Mouse (Mus musculus) heart, postnatal 10 days (tissue): ENCODE data around the gene Ly6g5c. TPM values are rescaled to one million over a fixed set of nuclear protein-coding genes. Genes with fewer than 3 reads are reported as not detected.
A peak's percentile ranks its signal among the peaks of the same experiment; 100 is the strongest.

ENCODE experiments used
- DNase-seq, 2 experiments: peaks; one replicate each; pipeline ENCODE4 v3.0.0; 2021
- intact Hi-C: fragments of 180-260 bp; cut with DNase I; formaldehyde crosslinking; loops from one replicate; pipeline ENCODE4 v1.15.1; 2025
- total RNA-seq, 2 experiments: library from RNA; stranded (reverse); gene quantifications; 2 replicates each; pipeline ENCODE4 v1.2.3; 2021

Ly6g5c gene
- total RNA-seq, 2 experiments from 2014 or later, result not detected

DNA sequence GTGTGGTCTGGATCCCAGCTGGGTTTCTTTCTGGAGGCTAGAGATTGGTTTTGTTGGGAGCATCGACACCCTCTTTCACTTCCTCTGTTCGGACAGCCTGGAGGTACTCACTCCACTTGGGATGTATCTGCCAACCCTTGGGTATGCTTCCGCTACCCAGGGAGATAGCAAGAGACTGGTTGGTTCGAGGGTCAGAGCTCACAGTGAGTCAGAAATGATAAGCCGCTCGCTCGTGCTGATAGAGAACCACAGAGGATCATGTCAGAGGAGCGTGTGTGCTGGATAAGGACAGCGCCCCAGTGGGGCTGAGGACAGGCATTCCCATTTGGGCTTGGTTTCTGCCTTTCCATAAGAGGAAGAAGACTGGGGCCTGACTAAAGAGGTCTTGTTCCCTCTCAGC, 28.3 kb upstream of the Ly6g5c start:
- intact Hi-C loops, result loop anchor here (2.0 kb wide), 1 partner anchor 59 kb away; no protein-coding TSS in a partner anchor
- DNase-seq, result peak in 1 of 2 experiments; percentile 31

DNA sequence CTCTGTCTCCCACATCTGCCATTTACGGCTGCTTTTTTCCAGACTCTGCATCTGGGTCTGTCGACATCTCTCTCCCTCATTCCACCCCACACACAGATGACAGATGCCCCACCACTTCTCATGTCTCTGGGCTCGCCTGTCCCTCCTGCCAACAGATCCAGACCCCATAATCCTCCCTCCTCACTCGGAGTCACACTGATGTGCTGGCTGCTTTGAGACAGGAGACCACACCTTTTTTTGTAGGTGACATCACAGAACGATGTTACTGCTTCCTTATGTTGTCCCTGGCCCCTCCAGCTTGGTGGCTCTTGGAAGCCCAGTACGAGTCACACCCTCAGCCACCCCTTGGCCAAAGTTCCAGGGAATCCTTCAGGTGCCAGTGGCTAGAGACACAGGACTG, 27.8 kb upstream of the Ly6g5c start:
- no peak for DNase-seq
- intact Hi-C loops, result no loop called here

DNA sequence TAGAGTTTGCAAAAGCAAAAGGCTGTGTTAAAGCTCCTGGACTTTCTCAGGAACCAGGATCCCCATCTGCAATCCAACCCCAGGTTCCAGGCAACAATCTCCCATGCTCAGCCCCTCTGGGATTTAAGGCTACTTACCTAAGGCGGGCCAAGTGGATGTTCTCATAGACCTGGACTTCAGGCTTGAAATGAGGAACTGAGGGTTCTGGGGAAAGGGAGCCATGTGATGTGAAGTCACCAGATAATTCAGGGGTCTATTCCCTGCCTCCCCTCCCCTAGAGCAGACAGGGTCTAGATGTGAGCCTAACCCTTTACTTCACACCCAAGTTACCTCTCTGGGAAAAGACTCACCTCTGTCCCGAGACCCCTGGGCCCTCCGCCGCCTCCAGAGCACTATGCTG, 27.4 kb upstream of the Ly6g5c start:
- intact Hi-C loops, result no loop called here
- no peak for DNase-seq

DNA sequence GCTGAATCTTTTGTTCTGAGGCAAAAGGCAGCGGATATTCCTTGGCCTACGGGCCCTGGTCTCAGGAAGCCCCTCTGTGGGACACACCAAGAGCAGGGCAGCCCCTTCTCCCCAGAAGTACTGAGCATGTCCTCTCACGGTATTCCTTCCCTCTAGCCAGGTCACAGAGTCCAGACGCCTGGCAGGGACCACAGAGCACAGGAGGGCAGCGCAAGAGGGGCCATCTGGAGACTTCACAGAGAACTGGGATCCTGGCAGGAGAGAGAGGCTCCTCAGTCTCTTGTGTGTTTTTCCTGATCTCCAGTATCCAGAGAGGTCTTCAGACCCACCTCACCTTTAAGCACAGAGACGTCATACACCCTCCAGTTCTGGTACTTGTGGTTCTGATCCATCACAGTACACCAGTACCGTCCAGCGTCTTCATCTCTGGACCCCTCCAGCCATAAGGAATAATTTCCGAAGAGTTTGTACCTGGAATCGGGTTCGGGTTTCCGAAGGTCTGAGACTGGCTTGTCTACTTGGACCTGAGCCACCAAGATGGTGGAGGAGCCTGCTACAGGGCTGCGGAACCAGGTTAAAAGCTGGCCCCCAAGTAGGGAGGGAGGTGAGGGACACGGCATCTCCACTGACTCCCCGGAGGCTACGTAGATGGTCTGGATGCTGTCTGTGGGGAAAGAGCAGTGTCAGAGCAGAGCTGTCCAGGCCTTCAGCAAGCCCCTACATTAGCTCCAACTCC, 25.1 kb upstream of the Ly6g5c start:
- intact Hi-C loops, result no loop called here
- DNase-seq, result no peak

DNA sequence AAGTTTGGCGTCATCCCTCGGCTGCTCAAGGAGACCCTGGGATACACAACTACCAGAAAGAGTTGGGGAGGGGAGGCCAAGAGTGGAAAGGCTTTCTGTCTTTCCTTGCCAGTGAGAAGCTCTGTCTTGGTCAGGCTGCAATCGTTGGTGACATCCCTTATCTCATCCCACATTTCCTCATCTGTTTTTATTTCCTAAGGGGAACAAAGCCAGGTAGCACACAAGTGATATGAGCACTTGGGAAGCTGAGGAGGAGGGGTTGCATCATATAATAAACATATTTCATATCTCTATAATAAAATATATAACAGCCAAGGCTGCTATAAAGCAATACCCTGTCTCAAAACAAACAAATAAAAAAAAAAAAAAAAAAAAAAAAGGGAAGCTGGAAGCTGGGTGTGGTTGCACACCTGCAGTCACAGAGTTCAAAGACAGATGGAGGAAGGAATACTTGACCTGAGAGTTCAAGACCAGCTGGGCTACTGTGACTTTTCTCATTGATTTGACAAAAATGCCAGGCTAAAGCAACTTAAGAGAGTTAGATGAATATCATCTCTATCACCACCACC, 24.1 kb upstream of the Ly6g5c start:
- intact Hi-C loops, result no loop called here
- no peak for DNase-seq

DNA sequence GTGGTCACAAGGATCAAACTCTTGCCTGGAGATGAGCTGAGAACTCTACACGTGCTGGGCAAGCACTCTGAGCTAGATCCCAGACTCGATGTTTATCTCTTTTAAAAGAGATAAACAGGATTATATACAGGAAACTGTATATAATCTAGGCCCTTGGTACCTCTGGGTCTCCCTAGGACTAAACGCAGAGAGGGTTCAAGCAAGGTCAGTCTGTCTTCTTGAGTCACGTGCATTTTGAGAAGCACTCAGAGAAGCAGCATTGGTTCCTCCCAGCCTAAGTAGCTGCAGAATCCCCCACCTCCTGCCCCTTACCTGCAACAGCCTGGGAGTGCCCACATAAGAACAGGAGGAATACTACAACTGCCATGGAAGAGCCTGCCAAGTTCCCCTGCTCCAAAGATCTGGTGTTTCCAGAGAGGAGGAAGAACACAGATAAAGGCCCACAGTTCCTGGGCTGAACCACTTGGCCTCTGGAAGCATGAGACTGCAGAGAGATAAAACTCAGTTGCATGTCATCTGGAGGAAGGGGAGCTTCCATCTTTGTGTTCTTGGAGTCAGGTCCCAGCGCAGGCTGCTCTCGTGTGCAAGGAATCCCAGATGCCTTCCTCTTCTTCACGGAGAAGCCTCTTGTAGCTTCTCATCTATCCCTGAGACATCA, 22.7 kb upstream of the Ly6g5c start, which contains the start of gene Ly6g6f:
Gene Ly6g6f (minus strand): TSS at position 403 of the 658 bp plus-strand sequence.
- intact Hi-C loops, result no loop called here
- DNase-seq, result no peak

DNA sequence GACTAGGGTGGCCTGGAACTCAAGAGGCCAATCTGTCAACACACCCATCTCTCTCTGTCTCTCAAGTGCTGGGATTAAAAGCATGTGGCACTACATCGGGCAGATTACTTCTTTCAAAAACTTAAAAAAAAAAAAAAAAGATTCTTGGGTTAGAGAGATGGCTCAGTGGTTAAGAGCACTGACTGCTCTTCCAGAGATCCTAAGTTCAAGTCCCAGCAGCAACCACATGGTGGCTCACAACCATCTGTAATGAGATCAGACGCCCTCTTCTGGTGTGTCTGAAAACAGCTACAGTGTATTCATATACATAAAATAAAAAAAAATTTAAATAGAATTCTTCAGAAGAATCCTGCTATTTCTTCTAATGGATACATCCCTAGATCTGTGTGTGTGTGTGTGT, 19.9 kb upstream of the Ly6g5c start:
- intact Hi-C loops, result loop anchor here (2.0 kb wide), 1 partner anchor 29 kb away; the partner anchor contains the start of gene Ddah2
- DNase-seq, result no peak

DNA sequence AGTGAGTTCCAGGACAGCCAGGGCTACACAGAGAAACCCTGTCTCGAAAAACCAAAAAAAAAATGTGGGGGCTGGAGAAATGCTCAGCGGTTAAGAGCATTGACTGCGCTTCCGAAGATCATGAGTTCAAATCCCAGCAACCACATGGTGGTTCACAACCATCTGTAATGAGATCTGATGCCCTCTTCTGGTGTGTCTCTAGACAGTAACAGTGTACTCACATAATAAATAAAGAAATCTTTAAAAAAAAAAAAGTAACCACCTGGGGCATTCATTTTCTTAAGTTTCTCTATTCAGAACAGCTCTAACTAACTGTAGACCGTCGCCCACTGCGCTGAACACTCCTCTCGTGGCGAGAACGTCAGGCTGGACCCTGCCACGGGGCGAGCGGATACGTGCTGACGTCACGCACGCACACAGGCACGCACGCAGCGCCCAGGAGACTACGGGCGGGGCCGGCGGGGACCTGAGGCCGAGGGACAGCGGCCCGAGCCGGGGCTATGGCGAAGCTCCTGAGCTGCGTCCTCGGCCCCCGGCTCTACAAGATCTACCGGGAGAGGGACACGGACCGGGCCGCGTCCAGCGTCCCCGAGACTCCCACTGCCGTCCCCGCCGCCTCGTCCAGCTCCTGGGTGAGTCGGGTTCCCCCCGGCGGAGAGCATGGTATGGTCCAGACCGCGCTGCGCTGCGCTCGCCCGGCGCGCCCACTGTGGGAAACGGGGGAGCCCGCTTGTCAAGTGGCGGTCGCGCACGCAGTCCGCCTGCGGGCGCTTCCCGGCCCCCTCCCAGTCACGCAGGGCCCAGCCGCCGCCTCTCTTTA, 19.0 kb upstream of the Ly6g5c start, which contains the start of gene Abhd16a:
Gene Abhd16a (plus strand): TSS at position 439 of the 820 bp plus-strand sequence.
- peak; percentile 96 for DNase-seq
- intact Hi-C loops, result loop anchor here (2.0 kb wide), 1 partner anchor 30 kb away; the partner anchor contains the start of gene Ddah2

DNA sequence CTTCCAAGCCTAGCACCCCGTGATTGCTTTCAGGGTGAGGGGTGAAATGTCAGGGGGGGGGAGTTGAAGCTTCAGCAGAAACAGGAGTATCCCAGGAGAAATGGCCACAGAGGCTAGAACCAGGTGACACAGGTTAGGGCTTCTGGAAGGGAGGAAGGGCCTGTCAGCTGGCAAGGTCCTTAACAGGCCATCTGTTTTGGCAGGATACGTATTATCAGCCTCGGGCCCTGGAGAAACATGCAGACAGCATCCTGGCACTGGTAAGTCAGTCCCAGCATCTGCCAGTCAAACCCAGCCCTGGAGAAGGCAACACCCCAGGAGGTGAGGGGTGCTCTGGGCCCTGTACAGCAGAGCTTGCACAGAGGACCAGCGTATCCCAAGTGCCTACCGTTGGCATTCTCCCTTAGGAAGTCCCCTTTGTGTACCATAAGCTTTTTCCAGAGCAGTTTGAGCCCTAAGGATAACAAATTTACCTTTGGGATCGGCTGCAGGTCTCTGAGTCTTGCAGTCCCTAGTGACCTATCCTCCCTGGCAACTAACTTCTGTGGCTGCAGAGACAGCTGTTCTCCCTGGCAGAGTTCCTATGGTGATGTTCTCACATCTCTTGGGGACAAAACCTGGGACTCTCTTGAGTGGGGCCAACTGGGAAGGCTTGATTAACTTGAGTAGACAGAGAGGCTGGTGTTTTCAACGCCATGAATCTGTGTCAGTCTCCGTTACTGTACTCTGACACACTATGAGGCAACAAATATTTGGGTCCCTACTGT, 17.7 kb upstream of the Ly6g5c start:
- intact Hi-C loops, result loop anchor here (2.0 kb wide), 1 partner anchor 30 kb away; the partner anchor contains the start of gene Gpank1
- peak; percentile 35 to 46 for DNase-seq

DNA sequence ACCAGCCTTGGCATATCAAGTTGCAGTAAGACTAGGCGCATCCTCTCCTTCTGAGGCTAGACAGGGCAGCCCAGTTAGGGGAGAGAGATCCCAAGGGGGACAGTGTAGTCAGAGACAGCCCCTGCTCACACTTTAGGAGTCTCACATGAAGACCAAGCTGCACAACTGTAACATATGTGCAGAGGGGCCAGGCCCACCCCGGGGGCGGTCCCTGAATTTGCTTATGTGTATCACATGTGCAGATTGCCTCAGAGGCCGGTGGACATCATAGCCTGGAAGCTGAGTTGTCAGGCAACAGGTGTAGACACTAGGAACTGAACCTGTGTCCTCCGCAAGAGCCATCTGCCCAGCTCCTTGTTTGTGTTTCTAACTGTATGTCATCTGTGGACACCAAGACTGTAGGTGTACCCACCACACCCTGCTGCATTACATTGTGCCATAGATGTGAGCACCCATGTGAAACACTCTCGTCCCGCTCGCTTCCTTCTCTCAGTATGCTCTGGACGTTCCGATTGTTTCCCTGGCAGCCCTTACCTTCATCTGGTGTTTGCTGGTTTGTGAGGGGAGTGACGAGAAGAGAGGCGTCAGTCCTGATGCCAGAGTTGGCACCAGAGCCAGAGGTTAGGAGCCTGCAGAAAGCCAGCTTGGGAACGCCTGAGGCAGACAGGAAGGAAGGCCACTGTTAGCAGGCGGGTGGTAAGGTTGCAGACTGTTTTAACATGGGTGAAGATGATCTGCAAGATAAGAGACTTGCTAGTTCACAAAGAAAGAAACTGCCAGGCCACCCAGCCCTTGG, 15.5 kb upstream of the Ly6g5c start:
- intact Hi-C loops, result no loop called here

DNA sequence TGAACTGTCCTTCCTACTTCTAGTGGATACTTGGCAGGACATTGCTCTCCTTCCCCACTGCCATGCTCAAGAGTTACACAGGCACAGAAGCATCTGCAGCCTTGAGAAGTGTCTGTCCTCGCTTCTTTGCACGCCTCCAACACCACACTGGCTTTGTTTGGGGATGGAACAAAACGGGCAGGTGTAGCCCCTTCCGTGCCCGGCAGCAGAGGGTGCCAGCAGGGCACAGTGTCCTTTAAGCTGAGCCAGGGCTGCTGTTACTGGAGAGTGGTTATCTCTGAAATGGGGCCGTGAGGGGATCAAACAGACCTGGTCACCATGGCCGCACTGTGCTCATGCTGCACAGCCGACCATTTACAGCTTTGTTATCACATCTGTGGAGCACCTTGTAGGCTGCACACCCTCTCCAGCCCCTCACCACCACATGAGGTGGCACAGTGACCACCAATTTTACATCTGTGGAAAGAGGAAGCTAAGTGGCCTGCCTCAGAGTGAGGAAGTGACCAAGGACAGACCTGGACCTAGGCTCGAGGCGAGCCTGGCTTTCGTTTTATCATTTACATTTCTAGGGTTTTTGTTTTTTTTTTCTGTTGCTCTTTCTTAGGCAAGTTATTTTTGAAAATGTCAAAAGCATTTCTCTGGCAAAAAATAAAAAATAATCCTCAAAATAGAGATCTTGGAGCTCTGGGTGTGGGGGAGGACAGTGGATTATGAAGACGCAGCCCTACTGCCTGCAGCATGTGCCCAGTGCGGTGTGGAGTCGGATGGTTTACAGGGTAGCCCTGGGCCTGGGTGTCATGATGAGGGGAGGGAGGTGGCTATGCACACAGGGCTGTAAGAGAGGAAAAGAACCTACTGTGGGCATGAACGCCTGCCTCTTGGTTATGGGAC, 13.4 kb upstream of the Ly6g5c start:
- no peak for DNase-seq
- intact Hi-C loops, result no loop called here

More for the DNA sequence above, 15.5 kb upstream of the Ly6g5c start:
- no peak for DNase-seq

DNA sequence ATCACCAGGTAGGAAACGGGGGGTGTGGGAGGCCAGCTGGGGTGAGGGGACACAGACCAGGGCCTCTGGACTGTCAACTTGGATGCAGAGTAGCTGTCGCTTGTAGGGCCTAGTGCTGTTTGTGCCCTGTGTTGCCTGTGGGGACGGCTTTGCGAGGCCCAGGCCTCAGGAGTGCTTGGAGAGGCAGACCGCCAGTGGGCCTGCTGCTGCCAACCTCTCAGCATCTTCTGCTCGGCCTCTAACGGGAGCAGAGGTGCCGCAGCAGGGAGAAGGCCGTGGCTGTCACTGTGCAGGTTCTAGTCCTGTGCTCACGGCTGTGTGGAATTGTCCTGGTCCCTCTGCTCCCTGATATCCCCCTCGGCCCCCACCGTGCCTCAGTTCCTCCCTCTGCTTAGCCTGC, 11.5 kb upstream of the Ly6g5c start:
- DNase-seq, result no peak
- intact Hi-C loops, result no loop called here

DNA sequence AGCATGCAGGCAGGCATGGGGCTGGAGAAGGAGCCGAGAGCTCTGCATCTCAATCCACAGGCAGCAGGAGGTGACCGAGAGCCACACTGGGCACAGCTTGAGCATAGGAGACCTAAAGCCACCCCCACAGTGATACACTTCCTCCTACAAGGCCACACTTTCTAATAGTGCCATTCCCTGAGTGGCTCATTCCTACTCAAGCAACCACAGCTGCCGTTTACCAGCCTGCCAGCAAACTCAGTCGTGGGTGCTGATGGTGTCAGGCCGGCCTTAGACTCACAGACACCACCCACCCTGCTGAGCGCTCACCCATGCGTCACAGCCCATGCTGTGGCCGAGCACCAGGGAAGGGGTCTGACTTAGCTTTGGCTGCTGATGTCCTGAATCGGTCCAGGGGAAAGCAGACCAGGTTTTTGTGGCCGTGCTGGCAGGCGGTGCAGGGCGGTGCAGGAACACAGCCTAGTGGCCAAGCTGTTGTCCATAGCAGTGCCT, 10.9 kb upstream of the Ly6g5c start:
- intact Hi-C loops, result no loop called here
- peak in 1 of 2 experiments; percentile 41 for DNase-seq

DNA sequence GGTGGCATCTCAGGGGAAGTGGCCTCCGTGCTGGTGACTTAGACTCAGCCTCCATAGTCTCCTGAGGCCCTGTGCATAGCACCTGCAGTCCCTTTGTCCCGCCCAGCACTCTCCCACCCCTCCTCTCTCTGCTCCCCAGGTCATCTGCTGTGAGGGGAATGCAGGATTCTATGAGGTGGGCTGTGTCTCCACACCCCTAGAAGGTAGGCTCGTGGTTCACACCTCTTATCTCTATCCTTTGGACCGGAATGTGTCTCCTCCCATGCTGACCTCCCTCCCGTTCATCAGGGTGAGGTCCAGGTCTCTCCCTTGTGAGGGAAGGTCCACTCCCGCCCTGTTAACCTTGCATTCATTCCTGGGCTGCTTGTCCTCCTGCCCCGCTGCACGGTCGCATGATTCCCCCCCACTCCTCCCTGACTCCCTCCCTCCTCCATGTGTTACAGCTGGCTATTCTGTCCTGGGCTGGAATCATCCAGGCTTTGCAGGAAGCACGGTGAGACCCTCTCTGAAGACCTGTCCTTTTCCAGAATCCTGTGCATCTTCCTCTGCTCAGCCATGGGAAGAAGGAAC, 7.8 kb upstream of the Ly6g5c start:
- DNase-seq, result no peak
- intact Hi-C loops, result no loop called here

DNA sequence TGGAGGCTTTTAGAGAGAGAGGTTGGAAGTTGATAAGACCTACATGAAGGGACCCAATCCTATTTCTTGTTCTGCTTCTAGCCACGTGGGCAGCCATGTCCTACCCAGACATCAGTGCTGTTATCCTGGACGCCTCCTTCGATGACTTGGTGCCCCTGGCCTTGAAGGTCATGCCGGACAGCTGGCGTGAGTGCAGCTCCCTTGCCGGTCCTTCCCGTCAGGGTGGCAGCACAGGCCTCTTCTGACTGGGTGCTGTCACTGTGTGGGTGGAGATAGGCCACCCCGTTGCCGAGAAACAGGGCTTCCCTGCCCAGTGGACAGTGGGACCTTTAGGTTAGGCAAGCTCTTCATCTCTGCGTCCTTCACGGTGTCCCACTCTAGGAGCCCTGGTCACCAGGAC, 6.9 kb upstream of the Ly6g5c start:
- no peak for DNase-seq
- intact Hi-C loops, result no loop called here

DNA sequence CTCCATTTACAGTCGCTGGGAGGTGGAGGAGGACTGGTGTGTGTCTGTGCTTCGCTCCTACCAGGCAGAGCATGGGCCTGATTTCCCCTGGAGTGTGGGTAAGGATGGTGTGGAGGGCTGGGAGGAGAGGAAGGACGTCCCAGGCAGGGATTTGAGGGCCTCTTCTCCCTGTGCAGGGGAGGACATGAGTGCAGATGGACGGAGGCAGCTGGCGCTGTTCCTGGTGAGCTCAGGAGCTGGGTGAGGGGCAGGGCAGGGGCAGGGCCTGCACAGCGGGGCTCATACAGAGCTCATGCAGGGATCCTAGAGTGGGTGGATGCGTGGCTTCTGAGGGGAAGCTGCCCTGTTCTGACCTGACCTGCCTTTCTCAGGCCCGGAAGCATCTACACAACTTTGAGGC, 5.8 kb upstream of the Ly6g5c start:
- no peak for DNase-seq
- intact Hi-C loops, result no loop called here

DNA sequence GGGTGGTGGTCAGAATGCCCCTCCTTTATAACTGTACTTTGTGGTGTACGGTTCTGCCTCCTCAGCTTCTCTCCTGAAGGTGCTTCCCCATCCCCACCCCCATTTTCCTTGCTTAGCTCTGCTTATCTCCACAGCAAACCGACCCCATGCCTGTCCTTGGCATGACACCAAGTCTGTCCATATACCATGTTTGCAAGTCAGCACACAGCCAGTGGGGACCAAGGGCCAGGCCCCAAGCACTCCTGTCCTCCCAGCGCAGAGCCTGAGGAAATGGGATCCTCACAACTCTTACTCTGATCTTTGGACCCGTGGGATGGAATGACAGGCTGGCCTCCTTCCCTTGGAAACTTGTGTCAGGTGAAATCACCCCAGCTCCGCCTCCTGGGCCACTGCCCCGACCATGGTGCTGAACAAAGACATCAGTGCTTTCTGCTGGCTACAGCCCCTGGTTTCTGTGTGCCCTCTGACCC, 4.8 kb upstream of the Ly6g5c start:
- no peak for DNase-seq
- intact Hi-C loops, result no loop called here

DNA sequence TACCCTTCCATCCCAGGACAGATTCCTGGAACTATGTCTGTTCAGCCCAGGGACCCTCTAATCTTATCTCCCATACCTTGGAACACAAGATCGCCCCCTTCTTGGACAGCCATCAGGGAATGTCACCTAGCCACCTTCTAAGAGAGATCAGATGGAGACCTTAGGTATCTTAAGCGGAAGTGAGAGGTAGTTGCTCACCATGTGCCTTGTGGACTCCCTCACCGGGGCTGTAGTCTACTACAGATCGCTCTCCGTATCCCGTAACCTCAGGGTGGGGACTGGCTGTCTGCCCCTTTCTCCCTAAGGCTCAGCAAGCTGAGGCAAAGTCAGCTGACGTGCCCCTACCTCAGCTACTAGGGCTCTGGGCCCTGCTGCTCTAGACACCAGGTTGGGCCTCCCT, 4.0 kb upstream of the Ly6g5c start:
- no peak for DNase-seq
- intact Hi-C loops, result no loop called here
